Mouse (Mus musculus): ENCODE data around the gene Ppp2r5d. TPM values are rescaled to one million over a fixed set of nuclear protein-coding genes. Genes with fewer than 3 reads are reported as not detected.
A peak's percentile ranks its signal among the peaks of the same experiment; 100 is the strongest.

Ppp2r5d gene
- total RNA-seq, 2 experiments from 2014 or later: 37.0 to 40.6 TPM

DNA sequence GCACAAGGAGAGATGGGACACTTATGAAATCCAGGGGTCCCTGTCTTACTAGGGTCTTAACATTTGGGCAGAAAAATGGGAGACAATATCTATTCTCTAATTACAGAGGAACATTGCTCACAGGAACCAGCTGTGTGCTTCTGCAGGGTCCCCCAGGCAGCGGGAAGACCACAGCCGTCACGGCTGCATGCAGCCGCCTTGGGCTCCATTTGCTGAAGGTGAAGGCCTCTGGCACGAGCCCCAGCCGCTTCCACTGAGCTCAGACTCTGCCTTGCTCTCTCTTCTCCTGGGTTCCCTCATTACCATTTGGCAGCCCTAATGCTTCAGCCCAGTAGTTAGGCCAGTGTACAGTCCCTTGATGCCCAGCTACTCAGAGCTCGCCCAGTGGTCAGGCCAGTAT lies 16.2 kb upstream of the Ppp2r5d start:
- DNase-seq: no peak

DNA sequence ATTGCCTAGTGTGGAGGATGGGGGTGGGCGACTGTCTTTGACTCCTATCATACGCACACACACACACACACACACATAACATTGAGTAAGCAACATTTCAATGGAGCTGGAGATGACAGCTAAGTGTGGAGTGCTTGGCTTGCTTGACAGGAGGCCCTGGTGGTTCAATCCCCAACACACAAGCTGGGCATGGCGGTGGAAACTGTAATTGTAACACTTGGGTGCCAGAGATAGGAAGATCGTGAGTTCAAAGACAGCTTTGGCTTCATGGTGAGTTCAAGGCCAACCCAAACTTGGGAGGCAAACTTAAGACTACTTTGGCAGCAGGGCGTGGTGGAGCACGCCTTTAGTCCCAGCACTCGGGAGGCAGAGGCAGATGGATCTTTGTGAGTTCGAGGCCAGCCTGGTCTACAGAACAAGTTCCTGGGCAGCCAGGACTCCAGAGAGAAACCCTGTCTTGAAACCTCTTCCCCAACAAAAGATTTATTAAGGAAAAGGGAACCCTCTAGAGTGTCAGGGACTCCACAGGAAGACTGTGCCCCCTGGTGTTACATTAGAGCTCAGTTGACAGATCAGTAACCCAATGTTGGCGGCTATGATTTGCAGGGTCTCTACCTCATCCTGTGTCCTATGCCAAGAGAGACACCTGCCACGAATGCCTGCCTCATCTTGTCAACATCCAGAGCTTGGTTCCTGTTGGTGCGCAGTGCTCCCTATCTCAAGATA lies 10.0 kb upstream of the Ppp2r5d start:
- no peak for DNase-seq

DNA sequence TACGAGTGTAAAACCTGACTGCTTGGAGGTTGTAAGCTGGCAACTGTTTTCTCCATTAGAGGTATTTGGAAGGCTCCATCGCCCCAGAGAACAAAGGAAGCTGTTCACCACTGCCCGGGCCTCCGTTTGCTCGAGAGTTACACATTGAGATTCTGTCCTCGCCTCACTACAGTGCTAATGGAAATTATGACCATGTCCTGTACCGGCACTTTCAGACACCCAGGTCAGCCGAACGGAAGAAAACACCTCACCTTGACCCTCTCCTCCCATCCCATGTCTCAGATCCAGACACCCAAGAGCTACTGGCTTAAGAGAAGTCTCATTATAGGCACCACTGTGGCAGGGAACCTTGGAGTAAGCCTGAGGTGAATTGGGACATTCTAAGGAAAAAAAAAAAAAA lies 8.9 kb upstream of the Ppp2r5d start:
- no peak for DNase-seq

DNA sequence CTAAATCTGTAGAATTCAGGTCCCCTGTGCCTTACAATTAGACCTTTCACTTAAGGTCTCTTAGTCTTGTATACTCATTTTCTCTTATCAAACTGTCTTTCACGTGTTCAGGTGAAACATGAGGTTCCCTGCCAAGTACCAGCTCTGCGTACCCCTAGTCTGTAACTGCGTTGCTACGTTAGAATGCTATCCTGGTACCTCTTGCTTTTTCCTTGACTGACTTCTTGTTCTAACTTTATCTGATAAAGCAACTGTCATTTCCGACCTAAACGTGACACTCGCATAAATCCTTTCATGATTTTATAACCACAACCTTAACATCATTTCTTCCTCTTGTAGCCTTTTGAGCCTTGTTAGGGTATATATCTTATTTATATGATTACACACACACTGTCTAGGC lies 7.5 kb upstream of the Ppp2r5d start:
- no peak for DNase-seq

DNA sequence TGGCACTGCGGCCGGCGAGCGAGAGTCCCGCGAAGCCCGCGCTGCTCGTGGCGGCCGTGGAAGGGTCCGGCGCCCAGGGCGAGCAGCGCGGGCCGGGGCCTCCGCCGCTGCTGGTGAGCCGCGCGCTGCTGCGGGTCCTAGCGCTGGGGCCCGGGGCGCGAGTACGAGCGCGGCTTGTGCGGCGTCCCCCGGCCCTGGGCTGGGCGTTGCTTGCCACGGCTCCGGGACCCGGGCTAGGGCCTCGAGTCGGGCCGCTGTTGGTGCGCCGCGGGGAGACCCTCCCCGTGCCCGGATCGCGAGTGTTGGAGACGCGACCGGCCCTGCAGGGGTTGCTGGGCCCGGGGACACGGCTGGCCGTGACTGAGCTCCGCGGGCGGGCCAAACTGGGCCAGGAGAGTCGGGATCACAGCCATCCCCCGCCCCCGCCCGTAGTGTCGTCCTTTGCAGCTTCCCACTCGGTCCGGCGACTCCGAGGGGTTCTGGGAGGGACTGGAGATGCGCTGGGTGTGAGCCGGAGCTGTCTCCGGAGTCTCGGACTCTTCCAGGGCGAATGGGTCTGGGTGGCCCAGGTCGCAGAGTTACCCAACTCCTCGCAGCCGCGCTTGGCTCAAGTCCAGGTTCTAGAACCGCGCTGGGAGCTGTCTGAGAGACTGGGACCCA lies 6.8 kb upstream of the Ppp2r5d start:
- DNase-seq: peak; percentile 73

DNA sequence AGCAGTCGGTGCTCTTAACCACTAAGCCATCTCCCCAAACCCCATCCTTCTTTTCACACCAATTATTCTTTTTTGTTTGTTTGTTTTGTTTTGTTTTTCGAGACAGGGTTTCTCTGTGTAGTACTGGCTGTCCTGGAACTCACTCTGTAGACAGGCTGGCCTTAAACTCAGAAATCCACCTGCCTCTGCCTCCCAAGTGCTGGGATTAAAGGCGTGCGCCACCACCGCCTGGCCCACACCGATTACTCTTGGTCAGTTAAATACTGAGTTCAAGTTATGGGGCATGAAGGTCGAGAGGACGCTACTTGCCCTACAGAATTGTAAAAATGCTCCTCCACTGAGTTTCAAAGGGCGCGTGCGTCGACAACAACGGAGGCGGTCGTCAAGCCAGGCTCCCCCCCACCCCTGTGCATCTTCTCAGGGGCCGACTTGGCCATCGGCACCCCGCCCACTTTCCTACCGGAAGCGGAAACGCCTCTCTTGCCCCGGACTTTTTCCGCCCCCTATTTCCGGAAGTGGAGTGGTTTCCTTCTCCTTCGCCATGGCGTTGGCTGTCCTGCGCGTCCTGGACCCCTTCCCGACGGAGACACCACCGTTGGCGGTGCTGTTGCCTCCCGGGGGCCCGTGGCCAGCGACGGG lies 6.2 kb upstream of the Ppp2r5d start, which contains the start of gene Pex6:
Gene Pex6, plus strand, starts transcription at position 505 of the 639 bp plus-strand sequence.
- DNase-seq: peak; percentile 96

DNA sequence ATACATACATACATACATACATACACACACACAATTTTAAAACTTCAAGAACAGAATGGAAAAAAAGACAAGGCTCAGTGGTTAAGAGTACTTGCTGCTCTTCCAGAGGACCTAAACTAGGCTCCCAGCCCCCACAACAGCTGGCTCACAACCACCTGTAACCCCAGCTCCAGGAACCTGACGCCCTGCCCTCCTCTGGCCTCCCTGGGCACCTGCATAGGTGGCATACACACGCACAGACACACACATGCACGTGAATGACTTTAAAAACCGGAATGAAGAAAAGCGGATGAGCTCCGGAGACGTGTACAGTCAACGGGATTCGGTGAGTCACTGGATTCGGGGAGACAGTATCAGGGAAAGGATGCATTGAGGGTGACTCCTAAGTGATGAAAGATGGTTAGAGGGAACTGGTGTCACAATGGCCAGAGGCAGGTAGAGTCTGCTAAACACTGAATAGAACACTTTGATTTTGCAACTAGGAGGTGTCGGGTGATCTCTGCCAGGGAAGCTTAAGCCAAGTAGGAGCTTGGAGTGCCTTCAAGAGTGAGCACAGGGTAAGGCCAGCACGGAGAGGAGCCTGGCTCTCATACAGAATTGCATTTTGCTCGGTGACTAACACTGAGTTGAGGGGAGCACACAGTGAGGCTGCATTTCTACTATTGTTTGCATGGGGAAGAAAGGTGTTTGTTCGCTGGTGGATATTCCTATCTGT lies 1.6 kb upstream of the Ppp2r5d start:
- no peak for DNase-seq

DNA sequence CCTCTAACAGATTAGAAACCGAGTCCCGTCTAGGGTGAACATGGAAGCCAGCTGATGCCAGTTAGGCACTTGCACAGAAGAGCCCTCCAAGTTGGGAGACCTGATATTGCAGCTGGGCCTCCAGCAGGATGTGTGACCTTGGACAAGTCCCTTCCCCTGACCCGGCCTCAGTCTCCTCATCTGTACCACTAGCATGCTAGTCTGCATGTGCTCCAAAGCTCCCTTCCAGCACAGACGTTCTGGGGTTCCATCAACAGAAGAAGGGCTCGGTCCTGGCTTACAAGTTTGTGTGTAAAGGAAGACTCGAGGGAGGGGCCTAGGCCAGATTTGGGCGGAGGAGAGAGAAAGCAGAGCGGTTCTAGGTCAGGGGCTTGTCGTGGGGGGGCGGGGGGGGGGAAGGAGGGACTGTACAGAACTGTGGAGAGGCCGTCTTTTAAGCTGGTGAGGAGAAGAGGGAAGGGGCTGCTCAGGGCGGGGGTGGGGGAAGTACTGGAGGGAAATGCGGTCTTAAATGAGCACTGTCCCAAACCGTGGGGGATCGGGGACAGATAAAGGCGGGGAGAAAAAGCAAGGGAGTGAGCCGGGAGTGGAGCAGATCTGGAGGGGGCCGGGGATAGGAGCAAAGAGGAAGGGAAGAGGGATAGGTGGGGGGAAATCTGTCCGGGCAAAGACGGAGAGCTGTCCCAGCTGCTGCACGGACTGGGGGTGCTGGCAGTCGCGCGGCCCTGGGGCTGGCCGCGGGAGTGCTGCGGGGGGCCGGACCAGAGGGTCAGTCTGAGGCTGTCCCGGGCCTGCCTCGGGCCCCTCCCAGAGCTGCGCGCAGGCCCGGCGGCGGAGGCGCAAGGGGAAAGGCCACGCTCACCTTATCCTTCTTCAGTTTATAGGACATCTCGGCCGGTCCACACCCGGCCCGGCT lies 682 bp downstream of the Ppp2r5d start:
- no peak for DNase-seq

DNA sequence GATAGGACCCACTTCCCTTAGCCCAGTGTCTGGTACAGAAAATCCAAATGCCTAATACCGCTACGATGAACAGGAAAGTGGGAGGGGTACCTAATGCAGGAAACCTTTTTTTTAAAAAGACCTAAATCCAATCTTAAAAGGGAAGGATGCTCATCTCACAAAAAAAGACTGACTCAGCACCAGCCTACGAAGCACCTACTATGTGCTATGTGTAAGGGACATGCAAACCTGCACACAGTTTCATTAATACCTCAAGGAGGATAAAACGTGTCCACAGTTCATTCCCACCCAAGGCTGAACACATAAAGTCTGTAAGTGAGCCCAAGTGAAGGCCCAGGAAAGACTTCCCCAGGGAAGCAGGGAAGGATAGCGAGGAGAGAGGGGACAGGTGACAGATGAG lies 2.4 kb downstream of the Ppp2r5d start:
- DNase-seq: no peak

DNA sequence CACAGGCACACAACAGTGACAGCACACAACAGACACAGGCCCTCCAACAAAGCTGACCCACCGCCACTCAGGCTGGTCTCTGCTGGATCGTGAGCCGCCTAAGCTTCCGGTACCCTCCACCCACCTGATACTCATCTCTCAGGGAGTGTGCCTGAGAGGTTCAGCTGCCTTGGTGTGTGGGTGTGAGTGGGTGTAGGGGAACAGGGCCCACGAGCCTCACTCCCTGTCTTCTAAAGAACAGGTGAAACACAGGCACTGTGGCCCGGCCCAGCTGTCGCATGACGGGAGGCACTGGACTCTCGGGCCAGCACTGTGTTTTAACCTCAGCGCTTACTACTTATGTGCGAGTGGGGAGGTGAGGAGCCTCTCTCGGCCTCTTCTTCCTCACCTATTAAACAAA lies 2.8 kb downstream of the Ppp2r5d start:
- DNase-seq: no peak

DNA sequence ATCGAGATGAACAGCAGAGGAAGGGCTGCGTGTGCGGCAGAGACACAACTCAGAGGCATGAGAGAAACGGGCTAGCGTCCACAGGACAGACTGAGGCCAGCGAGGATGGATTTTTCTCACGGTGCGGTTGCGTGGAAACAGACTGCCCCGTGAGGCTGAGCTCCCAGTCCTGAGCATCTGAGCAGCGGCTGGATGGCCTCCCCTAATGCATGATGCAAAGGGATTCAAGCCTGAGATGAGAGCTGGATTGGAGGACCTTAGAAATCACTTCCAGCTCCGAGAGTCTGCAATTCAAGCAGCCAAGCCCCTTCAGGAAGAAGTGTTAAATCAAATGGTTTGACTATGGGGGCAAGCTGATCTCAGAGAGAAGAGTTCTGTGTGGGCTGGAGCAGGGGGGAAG lies 3.4 kb downstream of the Ppp2r5d start:
- DNase-seq: no peak

DNA sequence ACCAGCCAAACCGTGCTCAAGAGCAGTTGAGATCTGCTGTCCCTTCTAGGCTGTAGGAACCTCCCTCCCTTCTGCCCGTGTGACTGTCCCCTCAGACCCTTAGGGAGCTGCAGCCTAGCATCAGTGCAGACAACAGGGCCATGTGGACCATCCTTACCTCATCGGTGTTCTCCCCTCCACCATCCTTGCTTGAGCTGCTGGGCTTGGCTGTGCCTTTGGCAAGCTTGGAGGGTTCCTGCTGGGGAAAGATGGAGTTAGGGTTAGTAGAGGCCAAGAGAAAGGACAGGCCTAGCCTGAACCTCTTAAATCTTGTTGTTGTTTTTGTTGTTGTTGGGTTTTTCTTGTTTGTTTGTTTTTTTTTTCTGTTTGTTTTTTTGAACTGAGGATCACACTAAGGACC lies 5.0 kb downstream of the Ppp2r5d start:
- no peak for DNase-seq

DNA sequence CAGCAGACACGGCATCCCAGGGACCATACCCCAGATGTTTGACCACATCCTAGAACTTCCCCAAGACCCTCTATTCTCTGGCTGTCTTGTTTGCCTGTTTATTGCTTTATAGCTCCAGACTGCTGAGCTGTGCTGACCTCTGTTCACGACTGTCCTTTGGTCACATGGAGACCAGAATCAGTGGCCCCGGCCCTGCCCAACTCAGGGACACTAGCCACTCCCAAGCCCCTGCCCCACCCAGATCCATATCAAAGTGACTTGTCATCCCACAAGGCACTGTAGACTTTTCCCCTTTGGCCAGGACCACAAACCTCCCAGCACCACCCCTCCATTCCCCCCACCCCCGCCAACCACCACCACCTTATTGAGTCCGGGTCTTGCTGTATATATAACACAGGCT lies 5.7 kb downstream of the Ppp2r5d start:
- DNase-seq: no peak

DNA sequence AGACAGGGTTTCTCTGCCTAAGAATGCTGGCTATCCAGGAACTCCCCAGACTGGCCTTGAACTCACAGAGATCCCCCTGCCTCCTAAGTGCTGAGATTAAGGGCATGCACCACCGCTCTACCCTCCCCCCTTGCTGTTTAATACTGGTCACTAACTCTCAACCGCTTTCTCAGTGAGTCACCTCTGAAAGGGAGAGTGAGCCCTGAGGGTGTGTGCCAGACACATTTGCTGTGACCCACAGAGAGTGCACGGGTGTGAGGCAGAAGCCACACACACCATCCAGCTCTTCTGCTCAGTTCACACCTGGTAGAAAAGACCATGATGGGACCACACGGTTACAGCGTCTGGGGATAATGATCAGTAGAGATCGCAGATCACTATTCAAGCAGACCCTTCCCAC lies 6.4 kb downstream of the Ppp2r5d start:
- no peak for DNase-seq

DNA sequence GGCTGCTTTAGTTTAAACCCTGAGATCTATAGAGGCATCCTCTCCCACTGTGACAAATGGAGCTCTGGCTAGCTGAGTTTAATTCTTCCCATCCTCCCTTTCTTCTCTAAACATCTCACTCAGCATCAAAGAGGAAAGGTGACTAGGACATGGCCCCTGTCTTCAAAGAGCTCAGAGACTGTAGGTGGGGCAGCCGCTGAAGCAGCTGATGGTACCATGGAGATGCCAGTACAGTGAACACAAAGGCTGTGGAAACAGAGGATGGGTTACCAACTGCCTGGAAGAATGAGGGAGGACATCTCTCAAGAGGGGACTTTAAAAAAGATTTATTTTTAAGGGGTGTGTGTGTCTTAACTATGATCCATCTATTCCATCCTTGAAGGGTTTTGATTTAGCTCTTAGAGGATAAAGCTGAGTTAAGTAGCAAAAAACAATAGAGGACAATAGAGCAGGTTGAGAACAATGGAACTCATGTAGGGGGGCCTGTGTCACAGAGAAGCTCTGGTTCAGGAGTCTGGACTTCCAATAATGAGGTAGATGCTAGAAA lies 10.3 kb downstream of the Ppp2r5d start:
- no peak for DNase-seq

DNA sequence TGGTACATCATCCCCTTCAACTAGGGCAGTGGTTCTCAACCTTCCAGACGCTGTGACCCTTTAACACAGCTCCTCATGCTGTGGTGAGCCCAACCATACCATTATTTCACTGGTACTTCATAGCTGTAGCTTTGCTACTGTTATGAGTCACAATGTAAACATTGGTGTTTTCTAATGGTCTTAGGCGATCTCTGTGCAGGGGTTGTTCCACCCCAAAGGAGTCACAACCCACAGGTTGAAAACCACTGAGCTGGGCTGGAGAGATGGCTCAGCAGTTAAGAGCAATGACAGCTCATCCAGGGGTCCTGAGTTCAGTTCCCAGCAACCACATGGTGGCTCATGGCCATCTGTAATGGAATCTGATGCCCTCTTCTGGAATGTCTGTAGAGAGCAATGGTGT lies 13.5 kb downstream of the Ppp2r5d start:
- DNase-seq: no peak

DNA sequence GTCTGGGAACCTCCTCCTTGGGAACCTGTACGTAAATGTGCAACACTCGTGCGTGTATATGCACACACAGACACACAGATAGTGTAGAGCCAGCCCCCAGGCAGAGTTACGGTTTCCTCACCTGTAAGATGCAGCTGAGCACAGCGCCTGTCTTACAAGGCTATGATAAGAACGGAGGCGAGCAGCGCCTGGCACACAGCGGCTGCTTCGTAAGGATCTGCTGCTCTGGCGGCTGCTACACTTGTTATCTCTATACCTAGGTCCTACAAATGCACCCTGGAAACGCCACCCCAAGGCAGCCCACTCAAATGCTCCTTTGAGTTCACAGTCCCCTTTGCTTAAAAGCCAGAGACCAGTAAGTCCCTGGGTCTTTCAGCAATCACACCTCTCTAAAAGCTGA lies 14.2 kb downstream of the Ppp2r5d start:
- DNase-seq: no peak

DNA sequence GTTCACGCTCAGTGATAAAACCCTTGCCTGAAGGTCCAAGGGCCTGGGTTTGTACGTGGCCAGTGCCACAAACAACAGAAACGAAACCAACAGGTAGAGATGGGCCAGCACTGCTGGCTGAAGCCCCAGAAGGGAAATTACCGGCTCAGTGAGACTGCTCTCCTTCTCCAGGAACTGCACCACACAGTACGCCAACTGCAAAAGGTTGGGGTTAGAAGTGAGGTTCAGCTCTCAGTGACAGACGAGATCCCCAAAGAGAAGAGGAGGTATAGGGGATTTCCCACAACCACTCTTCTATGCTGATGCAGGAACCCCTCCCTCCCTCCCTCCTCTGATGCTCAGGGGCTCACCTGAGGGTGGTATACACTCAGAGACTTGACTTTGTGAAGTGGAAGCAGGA lies 19.0 kb downstream of the Ppp2r5d start:
- DNase-seq: no peak

DNA sequence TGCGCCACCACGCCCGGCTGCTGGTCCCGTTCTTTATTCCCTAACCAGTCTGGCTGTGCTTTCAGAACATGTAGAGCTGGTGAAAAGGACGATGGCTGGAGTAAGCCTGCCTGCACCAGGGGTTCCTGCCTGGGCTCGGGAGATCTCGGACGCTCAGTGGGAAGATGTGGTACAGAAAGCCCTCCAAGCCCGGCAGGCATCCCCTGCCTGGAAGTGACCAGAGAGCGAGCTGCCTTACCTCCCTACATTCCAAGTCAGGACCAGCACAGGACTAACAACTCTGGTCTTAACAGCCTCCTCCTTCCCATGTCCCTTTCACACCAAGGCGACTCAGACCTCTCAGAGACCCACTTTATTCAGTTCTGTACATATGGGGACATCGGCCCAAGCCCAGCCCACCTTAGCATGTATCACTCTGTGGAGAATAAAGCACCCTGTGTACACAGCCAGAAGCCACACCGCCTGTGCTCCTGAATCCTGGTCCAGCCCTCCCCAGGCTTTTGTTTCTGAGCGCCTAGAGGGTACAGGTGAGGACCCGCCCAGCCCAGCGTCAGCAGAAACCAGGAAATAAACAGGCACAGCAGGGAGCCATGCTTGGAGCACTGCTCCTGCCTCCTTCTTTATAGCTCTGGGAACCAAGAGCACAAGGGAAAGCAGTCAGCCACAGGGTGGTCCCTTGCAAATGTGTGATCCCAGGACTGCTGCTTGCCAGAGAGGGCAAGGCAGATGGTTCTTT lies 22.1 kb downstream of the Ppp2r5d start:
- no peak for DNase-seq

DNA sequence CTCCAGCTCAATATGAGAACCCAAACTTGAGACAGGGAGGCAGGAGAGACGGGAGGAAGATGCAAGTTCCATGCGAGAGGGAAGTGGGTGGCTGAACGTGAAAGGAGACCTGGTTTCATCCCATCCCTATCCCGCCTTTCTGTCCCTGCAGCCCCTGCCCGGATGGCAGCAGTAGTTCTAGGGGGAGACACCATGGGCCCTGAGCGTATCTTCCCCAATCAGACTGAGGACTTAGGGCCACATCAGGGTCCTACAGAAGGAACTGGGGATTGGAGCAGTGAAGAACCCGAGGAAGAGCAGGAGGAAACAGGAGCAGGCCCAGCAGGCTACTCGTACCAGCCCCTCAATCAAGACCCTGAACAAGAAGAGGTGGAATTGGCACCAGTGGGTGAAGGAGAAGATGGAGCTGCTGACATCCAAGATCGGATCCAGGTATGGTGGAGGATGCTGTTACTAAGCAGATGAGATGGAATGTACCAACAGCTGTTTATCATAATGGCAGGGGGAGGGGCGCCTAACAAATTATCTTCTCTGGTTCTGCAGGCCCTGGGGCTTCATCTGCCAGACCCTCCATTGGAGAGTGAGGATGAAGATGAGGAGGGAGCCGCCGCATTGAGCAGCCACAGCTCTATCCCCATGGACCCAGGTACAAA lies 23.3 kb downstream of the Ppp2r5d start:
- no peak for DNase-seq
